Mouse (Mus musculus): Measurements from ENCODE around the gene Cul7.

The Cul7 gene

GRCm38 (mm10) chr17:46704887-46705835, 55.0 kb downstream of the Cul7 start, which contains the start of gene Ppp2r5d:
TSS of gene Ppp2r5d (minus strand) at chr17:46705111.
- peak; percentile 99 for DNase-seq (ENCODE audit: low read depth)

DNA sequence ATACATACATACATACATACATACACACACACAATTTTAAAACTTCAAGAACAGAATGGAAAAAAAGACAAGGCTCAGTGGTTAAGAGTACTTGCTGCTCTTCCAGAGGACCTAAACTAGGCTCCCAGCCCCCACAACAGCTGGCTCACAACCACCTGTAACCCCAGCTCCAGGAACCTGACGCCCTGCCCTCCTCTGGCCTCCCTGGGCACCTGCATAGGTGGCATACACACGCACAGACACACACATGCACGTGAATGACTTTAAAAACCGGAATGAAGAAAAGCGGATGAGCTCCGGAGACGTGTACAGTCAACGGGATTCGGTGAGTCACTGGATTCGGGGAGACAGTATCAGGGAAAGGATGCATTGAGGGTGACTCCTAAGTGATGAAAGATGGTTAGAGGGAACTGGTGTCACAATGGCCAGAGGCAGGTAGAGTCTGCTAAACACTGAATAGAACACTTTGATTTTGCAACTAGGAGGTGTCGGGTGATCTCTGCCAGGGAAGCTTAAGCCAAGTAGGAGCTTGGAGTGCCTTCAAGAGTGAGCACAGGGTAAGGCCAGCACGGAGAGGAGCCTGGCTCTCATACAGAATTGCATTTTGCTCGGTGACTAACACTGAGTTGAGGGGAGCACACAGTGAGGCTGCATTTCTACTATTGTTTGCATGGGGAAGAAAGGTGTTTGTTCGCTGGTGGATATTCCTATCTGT, 56.4 kb downstream of the Cul7 start:
- no peak for DNase-seq (ENCODE audit: low read depth)

DNA sequence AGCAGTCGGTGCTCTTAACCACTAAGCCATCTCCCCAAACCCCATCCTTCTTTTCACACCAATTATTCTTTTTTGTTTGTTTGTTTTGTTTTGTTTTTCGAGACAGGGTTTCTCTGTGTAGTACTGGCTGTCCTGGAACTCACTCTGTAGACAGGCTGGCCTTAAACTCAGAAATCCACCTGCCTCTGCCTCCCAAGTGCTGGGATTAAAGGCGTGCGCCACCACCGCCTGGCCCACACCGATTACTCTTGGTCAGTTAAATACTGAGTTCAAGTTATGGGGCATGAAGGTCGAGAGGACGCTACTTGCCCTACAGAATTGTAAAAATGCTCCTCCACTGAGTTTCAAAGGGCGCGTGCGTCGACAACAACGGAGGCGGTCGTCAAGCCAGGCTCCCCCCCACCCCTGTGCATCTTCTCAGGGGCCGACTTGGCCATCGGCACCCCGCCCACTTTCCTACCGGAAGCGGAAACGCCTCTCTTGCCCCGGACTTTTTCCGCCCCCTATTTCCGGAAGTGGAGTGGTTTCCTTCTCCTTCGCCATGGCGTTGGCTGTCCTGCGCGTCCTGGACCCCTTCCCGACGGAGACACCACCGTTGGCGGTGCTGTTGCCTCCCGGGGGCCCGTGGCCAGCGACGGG, 60.9 kb downstream of the Cul7 start, which contains the start of gene Pex6:
Pex6 (plus strand) TSS at position 505 of the 639 bp plus-strand sequence.
- DNase-seq (ENCODE audit: low read depth), result peak; percentile 97

DNA sequence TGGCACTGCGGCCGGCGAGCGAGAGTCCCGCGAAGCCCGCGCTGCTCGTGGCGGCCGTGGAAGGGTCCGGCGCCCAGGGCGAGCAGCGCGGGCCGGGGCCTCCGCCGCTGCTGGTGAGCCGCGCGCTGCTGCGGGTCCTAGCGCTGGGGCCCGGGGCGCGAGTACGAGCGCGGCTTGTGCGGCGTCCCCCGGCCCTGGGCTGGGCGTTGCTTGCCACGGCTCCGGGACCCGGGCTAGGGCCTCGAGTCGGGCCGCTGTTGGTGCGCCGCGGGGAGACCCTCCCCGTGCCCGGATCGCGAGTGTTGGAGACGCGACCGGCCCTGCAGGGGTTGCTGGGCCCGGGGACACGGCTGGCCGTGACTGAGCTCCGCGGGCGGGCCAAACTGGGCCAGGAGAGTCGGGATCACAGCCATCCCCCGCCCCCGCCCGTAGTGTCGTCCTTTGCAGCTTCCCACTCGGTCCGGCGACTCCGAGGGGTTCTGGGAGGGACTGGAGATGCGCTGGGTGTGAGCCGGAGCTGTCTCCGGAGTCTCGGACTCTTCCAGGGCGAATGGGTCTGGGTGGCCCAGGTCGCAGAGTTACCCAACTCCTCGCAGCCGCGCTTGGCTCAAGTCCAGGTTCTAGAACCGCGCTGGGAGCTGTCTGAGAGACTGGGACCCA, 61.6 kb downstream of the Cul7 start:
- peak; percentile 41 for DNase-seq (ENCODE audit: low read depth)

DNA sequence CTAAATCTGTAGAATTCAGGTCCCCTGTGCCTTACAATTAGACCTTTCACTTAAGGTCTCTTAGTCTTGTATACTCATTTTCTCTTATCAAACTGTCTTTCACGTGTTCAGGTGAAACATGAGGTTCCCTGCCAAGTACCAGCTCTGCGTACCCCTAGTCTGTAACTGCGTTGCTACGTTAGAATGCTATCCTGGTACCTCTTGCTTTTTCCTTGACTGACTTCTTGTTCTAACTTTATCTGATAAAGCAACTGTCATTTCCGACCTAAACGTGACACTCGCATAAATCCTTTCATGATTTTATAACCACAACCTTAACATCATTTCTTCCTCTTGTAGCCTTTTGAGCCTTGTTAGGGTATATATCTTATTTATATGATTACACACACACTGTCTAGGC, 62.3 kb downstream of the Cul7 start:
- peak; percentile 67 for DNase-seq (ENCODE audit: low read depth)

- DNase-seq (ENCODE audit: low read depth), result no peak
Measured at GRCm38 (mm10) chr17:46713849-46714248, 63.7 kb downstream of the Cul7 start.

Measured in induced T-regulatory cell, adult 2 months (primary cell).